Mouse (Mus musculus) testis, adult 2 months (tissue): ENCODE data around the gene Kcnj9. TPM values are rescaled to one million over a fixed set of nuclear protein-coding genes. Genes with fewer than 3 reads are reported as not detected.

Experiments
- H3K27ac ChIP-seq: fragments of 200-500 bp; 2 replicates; pipeline ENCODE4 v1.5.1; 2012; ENCODE audit warnings: low read depth, low read length; ENCODE audit not compliant: control insufficient read depth, insufficient read depth
- H3K27me3 ChIP-seq: fragments of 200-500 bp; 2 replicates; pipeline ENCODE4 v1.6.1; 2012; ENCODE audit warnings: mild to moderate bottlenecking, low read length, moderate library complexity; ENCODE audit not compliant: control insufficient read depth, insufficient read depth
- H3K36me3 ChIP-seq: fragments of 200-500 bp; 2 replicates; pipeline ENCODE4 v1.6.1; 2012; ENCODE audit warnings: mild to moderate bottlenecking, low read length; ENCODE audit not compliant: control insufficient read depth, insufficient read depth
- H3K4me1 ChIP-seq: fragments of 200-500 bp; 2 replicates; pipeline ENCODE4 v1.6.1; 2012; ENCODE audit warnings: low read length; ENCODE audit not compliant: control insufficient read depth, insufficient read depth
- H3K4me3 ChIP-seq: fragments of 200-500 bp; 2 replicates; pipeline ENCODE4 v1.5.1; 2012; ENCODE audit warnings: low read depth, mild to moderate bottlenecking, low read length, moderate library complexity, mixed read lengths; ENCODE audit not compliant: control insufficient read depth
- CTCF ChIP-seq: fragments of 200-500 bp; IDR thresholded peaks from 2 replicates; pipeline ENCODE4 v1.5.1; 2012; ENCODE audit warnings: low read depth, mild to moderate bottlenecking, inconsistent platforms, low read length, moderate library complexity; ENCODE audit not compliant: control insufficient read depth, insufficient read depth, insufficient replicate concordance
- POLR2A ChIP-seq: fragments of 200-500 bp; IDR thresholded peaks from 2 replicates; pipeline ENCODE4 v1.6.1; 2012; ENCODE audit warnings: low read depth, mild to moderate bottlenecking, inconsistent platforms, low read length, moderate library complexity; ENCODE audit not compliant: control insufficient read depth
- polyA plus RNA-seq: library from polyadenylated mRNA; depleted of rRNA; stranded (reverse); fragments of >200 nt; gene quantifications from 2 replicates; pipeline ENCODE4 v1.2.3, GENCODE M21; 2012

Kcnj9 gene
- polyA plus RNA-seq, 1 experiment: 41.2 TPM

DNA sequence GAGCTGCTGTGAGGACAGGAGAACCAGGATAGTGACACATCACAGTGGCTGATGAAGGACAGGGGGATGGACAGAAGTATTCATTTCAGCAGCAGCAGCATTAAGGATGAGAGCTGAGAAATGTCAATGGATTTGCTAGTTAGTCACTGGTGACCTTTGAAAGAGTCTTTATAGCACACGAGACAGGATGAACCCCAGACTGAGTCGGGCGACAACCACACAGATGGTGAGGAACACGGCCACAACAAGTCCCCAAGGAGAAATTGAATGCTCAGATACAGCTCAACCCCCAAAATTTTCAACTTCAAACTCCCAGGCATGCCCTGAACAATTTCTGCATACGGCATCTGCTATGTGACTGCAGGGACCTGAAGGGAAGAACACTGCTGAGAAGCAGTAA lies 42.4 kb downstream of the Kcnj9 start:
- TF ChIP-seq POLR2A (no peak), CTCF (no peak)
- no peak overlapping the region for H3K4me3 ChIP-seq
- H3K27ac ChIP-seq: no peak overlapping the region
- H3K27me3 ChIP-seq: no peaks in the 10 kb centered on the region
- no peaks in the 10 kb centered on the region; the same call in 1 of the 2 replicates for H3K4me1 ChIP-seq
- no peaks in the 10 kb centered on the region for H3K36me3 ChIP-seq

DNA sequence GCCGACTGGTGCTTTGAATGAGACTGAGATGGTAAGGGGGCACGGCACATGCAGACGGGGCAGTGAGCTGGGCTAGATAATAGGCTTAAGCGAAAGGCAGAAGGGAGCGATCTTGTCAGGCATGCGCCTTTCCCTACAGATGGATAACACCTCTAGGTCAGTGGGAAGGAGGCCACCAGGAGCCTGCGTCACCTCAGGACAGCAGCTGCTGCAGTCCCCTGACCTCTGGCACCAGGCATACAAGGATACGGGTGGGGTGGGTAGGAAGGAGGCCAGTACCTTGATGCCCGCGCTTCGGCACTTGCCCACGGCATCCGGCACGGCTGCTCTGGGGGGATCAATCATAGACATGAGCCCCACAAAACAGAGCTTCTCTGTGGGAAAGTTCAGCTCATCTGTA lies 44.9 kb downstream of the Kcnj9 start:
- H3K27me3 ChIP-seq: no peaks in the 10 kb centered on the region
- no peaks in the 10 kb centered on the region for H3K36me3 ChIP-seq
- no peak overlapping the region for H3K4me3 ChIP-seq
- TF ChIP-seq POLR2A (no peak), CTCF (no peak)
- H3K27ac ChIP-seq: 0 out of 2 replicates have a peak overlapping the region, but pooled peaks have one; percentile 5
- peaks cover 2% of the 10 kb centered on the region; the same call in 1 of the 2 replicates for H3K4me1 ChIP-seq

DNA sequence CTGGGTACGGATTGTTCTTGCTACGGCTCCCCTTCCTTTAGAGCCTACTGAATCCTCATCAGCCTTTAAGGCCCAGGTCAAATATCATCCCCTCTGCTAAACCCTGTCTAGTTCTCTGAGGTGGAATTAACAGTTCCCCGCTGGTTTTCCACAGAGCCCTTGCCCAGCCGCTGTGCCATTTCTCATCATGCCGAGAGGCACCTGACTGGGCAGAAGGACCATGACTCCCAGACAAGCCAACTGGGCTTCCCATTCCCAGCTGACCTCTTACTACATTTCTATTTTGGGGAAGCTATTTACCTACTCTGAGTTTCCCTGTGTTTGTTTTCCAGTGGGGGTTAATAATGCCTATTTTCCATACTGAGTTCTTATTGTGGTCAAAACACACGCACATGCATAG lies 46.0 kb downstream of the Kcnj9 start:
- TF ChIP-seq CTCF: no peak
- H3K27ac ChIP-seq: peak overlapping the region; percentile 40; the same call in 1 of the 2 replicates
- no peaks in the 10 kb centered on the region for H3K36me3 ChIP-seq

DNA sequence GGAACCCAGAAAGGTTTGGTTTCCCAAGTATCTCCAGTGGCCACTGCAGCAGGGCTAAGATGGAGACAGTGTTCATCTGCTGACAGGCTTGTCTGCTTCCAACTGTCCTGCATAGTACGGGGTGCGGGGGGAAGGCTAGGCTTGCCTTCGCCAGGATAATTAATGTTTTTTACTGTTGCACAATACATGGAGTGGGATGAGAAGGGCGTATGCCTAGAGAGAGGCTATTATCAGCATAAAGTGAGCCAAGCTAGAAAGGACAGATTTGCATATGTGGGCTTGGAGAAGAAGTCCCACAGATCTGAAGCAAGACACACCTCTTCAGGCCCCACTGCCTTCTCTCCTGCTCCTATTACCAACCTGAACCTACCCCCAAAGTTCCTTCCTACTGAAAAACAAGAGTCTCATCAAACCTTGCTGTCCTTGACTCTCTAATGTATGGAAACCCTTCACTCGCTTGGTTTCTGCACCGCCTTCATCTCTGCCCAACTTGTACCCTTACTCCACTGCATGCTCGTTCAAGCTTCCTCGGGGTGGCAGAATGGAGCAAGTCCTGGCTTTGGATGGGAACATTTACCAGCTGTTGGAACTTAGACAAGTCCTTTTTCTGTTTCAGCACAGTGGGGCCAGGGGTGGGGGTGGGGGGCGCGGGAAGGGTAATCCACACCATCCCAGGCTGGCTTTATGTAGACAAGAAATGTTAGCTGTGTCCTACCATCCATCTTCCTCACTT lies 47.4 kb downstream of the Kcnj9 start:
- Histone ChIP-seq H3K36me3 (no peaks in the 10 kb centered on the region), H3K4me1 (peaks cover 2% of the 10 kb centered on the region; the same call in 1 of the 2 replicates), H3K4me3 (no peak overlapping the region), H3K27ac (peak overlapping the region; percentile 59), H3K27me3 (no peaks in the 10 kb centered on the region)
- no peak for TF ChIP-seq CTCF
- no peak for TF ChIP-seq POLR2A

More for the DNA sequence above, 46.0 kb downstream of the Kcnj9 start:
- Histone ChIP-seq H3K4me3 (no peak overlapping the region), H3K27me3 (no peaks in the 10 kb centered on the region), H3K4me1 (peaks cover 2% of the 10 kb centered on the region; the same call in 1 of the 2 replicates)

DNA sequence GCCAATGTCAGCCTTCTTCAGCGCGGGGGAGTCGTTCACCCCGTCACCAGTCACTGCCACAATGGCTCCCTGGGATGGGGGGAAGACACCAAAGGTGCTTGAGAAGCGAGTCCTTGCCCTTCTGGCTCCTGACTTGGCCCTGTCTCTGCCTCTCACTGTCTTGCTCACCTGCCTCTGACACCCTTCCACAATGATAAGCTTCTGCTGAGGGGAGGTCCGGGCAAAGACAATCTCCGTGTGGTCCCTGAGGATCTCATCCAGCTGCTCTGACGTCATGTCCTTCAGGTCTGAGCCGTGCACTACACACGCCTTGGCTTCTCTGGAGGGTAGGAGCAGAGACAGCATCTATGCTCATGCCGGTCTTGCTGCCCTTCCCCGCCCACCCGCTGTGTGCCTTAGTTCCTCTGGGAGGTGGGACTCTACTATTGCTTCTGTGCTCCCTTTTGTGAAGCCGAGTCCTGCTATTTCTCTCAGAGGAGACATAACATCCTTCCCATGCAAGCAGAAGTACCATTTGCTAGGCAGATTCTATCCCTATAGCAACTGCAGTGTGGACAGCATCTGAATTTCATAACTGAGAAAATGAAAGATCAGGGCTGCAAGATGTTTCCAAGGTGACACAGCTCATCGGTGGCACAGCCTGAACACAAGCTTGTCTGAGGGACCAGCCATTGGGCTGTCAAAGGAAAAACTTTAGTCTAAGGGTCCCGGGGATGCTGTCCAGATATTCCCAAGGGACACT lies 49.2 kb downstream of the Kcnj9 start:
- no peak overlapping the region for H3K4me3 ChIP-seq
- no peak overlapping the region for H3K27ac ChIP-seq
- H3K36me3 ChIP-seq: no peaks in the 10 kb centered on the region
- H3K4me1 ChIP-seq: peaks cover 2% of the 10 kb centered on the region; the same call in 1 of the 2 replicates
- no peak for TF ChIP-seq CTCF
- TF ChIP-seq POLR2A: no peak
- no peaks in the 10 kb centered on the region for H3K27me3 ChIP-seq

DNA sequence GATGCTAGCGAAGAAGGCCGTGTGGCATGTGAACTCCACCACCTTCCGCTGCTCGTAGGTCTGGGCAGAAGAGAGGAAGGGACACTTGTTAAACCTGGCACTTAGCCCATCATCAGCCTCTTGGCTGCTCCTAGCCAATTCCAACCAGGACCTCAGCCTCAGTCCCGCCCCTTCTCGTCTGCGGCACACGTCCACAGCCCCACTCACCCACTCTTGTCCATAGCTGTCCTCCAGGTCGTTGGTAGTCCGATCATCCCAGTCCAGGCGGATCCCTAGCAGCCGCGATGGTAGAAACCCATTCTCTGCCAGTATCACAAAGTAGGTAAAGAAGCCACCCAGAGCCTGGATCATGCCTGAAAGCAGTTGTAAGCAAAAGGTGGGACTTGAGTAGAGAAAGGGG lies 50.8 kb downstream of the Kcnj9 start:
- H3K36me3 ChIP-seq: no peaks in the 10 kb centered on the region
- peaks cover 2% of the 10 kb centered on the region; the same call in 1 of the 2 replicates for H3K4me1 ChIP-seq
- H3K4me3 ChIP-seq: no peak overlapping the region
- H3K27me3 ChIP-seq: no peaks in the 10 kb centered on the region
- no peak for TF ChIP-seq POLR2A
- no peak for TF ChIP-seq CTCF
- H3K27ac ChIP-seq: no peak overlapping the region

DNA sequence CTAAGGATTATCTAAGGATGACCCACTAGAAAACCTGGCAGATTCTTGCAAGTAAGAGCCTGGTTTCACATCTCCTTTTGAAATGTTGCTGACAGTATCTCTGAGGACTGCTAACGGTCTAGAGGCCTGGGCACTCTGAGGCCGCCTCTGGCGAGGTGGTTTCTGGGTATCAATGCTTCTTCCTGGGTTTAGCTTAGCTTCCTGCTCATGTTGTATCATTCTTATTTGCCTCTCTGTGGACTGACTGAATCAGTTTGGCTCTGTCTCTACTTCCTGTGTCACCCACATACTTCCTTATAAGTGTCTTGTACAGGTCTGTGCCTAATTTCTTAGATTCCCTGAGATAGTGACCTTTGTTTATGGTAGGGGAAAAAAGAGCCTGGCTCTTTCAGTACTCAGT lies 51.9 kb downstream of the Kcnj9 start:
- no peaks in the 10 kb centered on the region for H3K36me3 ChIP-seq
- H3K27me3 ChIP-seq: no peaks in the 10 kb centered on the region
- H3K4me1 ChIP-seq: peaks cover 2% of the 10 kb centered on the region; the same call in 1 of the 2 replicates
- TF ChIP-seq POLR2A (no peak), CTCF (no peak)
- H3K27ac ChIP-seq: no peak overlapping the region
- no peak overlapping the region for H3K4me3 ChIP-seq
